ENCODE assay signal across 6 mouse cellular contexts in the genomic region with DNA sequence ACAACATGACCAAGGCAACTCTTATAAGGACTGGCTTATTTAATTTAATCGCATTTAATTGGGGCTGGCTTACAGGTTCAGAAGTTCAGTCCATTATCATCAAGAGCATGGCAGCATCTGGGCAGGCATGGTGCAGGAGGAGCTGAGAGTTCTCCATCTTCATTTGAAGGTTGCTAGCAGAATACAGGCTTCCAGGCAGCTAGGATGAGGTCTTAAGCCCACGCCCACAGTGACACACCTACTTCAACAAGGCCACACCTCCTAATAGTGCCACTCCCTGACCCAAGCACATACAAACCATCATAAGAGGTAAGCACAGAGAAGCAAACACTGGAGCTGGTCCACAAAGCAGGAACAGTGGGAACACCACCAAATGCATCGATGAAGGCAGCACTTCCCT. TPM values are rescaled to one million over a fixed set of nuclear protein-coding genes. Genes with fewer than 3 reads are reported as not detected.
DNase-seq lines count a peak whose midpoint lies in the region; ATAC-seq and TF ChIP-seq lines count a peak whose summit lies in the region.
"Not testable (repeated sequence)": the region's sequence is repeated elsewhere in the genome, so short reads cannot be mapped to it uniquely, and the experiment has no call there.
"Had no signal": no experiment of that assay in that cellular context is flagged by ENCODE, and none has a peak within 500 bp of the region (broad histone marks: within the 10 kb centered on the region; RNA-seq: fewer than 3 reads in every experiment).

No protein-coding gene starts in this region.

- H3K27ac ChIP-seq in kidney, embryonic 15.5 days = 0 out of 2 replicates have a peak overlapping the region, but pooled peaks have one; percentile 54
- H3K27ac ChIP-seq in liver, embryonic 15.5 days (replicated peaks) = not testable (repeated sequence)
- peak overlapping the region; percentile 98 for H3K27ac ChIP-seq in small intestine, adult 2 months (ENCODE audit: insufficient read depth, low read depth, low read length)

- not testable (repeated sequence) for H3K4me2 ChIP-seq in kidney, embryonic 15.5 days; liver, embryonic 15.5 days

- not testable (repeated sequence) for H3K9me3 ChIP-seq in kidney, embryonic 15.5 days (replicated peaks); liver, embryonic 15.5 days (replicated peaks)

- not testable (repeated sequence) for ATAC-seq in kidney, embryonic 15.5 days (replicated peaks; ENCODE audit: low FRiP score)
- ATAC-seq in liver, embryonic 15.5 days (ENCODE audit: insufficient read depth) = 0 out of 2 replicates have a peak, but pooled peaks have one; percentile 30

- H3K9ac ChIP-seq in kidney, embryonic 15.5 days; liver, embryonic 15.5 days: not testable (repeated sequence)

- peaks cover 11% of the 10 kb centered on the region for H3K4me1 ChIP-seq in kidney, embryonic 15.5 days
- H3K4me1 ChIP-seq in liver, embryonic 15.5 days (replicated peaks) = peaks cover 15% of the 10 kb centered on the region
- H3K4me1 ChIP-seq in small intestine, adult 2 months (ENCODE audit: control insufficient read depth, insufficient read depth, insufficient read length, low read length) = peaks cover 30% of the 10 kb centered on the region

- not testable (repeated sequence) for H3K4me3 ChIP-seq in kidney, embryonic 15.5 days (replicated peaks); liver, embryonic 15.5 days (replicated peaks); small intestine, adult 2 months (ENCODE audit: low read depth, low read length)

- H3K27me3 ChIP-seq in kidney, embryonic 15.5 days; liver, embryonic 15.5 days; small intestine, adult 2 months (ENCODE audit: control insufficient read depth, insufficient read depth, low read length): not testable (repeated sequence)

- DNase-seq in NIH3T3 (ENCODE audit: low read depth) = peak; percentile 1
- peak; percentile 48 for DNase-seq in lung, adult 18-20 months

- not testable (repeated sequence) for H3K36me3 ChIP-seq in kidney, embryonic 15.5 days; liver, embryonic 15.5 days (replicated peaks); small intestine, adult 2 months (ENCODE audit: control insufficient read depth, insufficient read depth, low read length)

- peak; percentile 27; the same call in 1 of the 2 replicates for TF ChIP-seq POLR2A in small intestine, adult 2 months (IDR thresholded peaks at IDR 0.05; ENCODE audit: low read depth, low read length)

- TF ChIP-seq CTCF in small intestine, adult 2 months (IDR thresholded peaks at IDR 0.05; ENCODE audit: extremely low read depth, insufficient read length, insufficient replicate concordance, low read depth, low read length) = not testable (repeated sequence)

- WGBS in kidney, embryonic 15.5 days = 91% methylated on average over 3 of the region's 3 CpGs
- 72% methylated on average over 3 of the region's 3 CpGs for WGBS in liver, embryonic 15.5 days (ENCODE audit: insufficient replicate concordance)
- WGBS in small intestine, adult 2 months = 31% methylated on average over 3 of the region's 3 CpGs

RNA-seq across cellular contexts. Expression of a gene that starts 13.8 kb away (rescaled TPM):
- 7.5 and 7.7 TPM in 2 replicates for polyA plus RNA-seq in kidney, embryonic 15.5 days (2015; fragmentation: Nextera tagmentation; extraction: Ambion mirVana)
- polyA plus RNA-seq in liver, embryonic 15.5 days (2015; fragmentation: Nextera tagmentation; extraction: Ambion mirVana) = 19.3 and 21.0 TPM in 2 replicates
- 228 and 484 TPM in 2 replicates for polyA plus RNA-seq in small intestine, adult 2 months (2012; rRNA removed)

RNA-seq across cellular contexts. Expression of a gene that starts 29.2 kb away (rescaled TPM):
- polyA plus RNA-seq in kidney, embryonic 15.5 days (2015; fragmentation: Nextera tagmentation; extraction: Ambion mirVana) = 3.1 and 3.3 TPM in 2 replicates
- 2.1 and 3.2 TPM in 2 replicates for polyA plus RNA-seq in liver, embryonic 15.5 days (2015; fragmentation: Nextera tagmentation; extraction: Ambion mirVana)
- 0.56 and 0.85 TPM in 2 replicates for polyA plus RNA-seq in small intestine, adult 2 months (2012; rRNA removed)
- polyA plus RNA-seq: erythroblast, embryonic 14.5 days had no signal

RNA-seq across cellular contexts. Expression of a gene that starts 30.3 kb away (rescaled TPM):
- polyA plus RNA-seq in kidney, embryonic 15.5 days (2015; fragmentation: Nextera tagmentation; extraction: Ambion mirVana) = 88.1 and 94.0 TPM in 2 replicates
- polyA plus RNA-seq in liver, embryonic 15.5 days (2015; fragmentation: Nextera tagmentation; extraction: Ambion mirVana) = 54.0 and 58.1 TPM in 2 replicates
- 59.8 and 117 TPM in 2 replicates for polyA plus RNA-seq in small intestine, adult 2 months (2012; rRNA removed)

RNA-seq across cellular contexts. Expression of a gene that starts 38.6 kb away (rescaled TPM):
- 40.6 and 52.6 TPM in 2 replicates for polyA plus RNA-seq in kidney, embryonic 15.5 days (2015; fragmentation: Nextera tagmentation; extraction: Ambion mirVana)
- 5.4 and 5.8 TPM in 2 replicates for polyA plus RNA-seq in liver, embryonic 15.5 days (2015; fragmentation: Nextera tagmentation; extraction: Ambion mirVana)
- polyA plus RNA-seq in small intestine, adult 2 months (2012; rRNA removed) = 8.8 and 10.4 TPM in 2 replicates

RNA-seq across cellular contexts. Expression of a gene that starts 44.3 kb away (rescaled TPM):
- polyA plus RNA-seq in kidney, embryonic 15.5 days (2015; fragmentation: Nextera tagmentation; extraction: Ambion mirVana) = 100 and 129 TPM in 2 replicates
- polyA plus RNA-seq in liver, embryonic 15.5 days (2015; fragmentation: Nextera tagmentation; extraction: Ambion mirVana) = 16.7 and 16.9 TPM in 2 replicates
- polyA plus RNA-seq in small intestine, adult 2 months (2012; rRNA removed) = 24.0 and 35.3 TPM in 2 replicates

Comparison
In these comparisons a context has a peak if more than half of its experiments do, and no peak if none do; other contexts are left out.
1. RNA of a gene that starts 13.8 kb away (polyA plus RNA-seq): 228 to 484 TPM in small intestine, adult 2 months; 19.3 to 21.0 TPM in liver, embryonic 15.5 days and 7.5 to 7.7 TPM in kidney, embryonic 15.5 days; every median in the first group is over 10 times any median in the second.